Mouse (Mus musculus): ENCODE measurements around the gene Ywhaq. TPM values are rescaled to one million over a fixed set of nuclear protein-coding genes. Genes with fewer than 3 reads are reported as not detected.

The Ywhaq gene
- 287 TPM for polyA plus RNA-seq (2017; shearing (Covaris generic))

DNA sequence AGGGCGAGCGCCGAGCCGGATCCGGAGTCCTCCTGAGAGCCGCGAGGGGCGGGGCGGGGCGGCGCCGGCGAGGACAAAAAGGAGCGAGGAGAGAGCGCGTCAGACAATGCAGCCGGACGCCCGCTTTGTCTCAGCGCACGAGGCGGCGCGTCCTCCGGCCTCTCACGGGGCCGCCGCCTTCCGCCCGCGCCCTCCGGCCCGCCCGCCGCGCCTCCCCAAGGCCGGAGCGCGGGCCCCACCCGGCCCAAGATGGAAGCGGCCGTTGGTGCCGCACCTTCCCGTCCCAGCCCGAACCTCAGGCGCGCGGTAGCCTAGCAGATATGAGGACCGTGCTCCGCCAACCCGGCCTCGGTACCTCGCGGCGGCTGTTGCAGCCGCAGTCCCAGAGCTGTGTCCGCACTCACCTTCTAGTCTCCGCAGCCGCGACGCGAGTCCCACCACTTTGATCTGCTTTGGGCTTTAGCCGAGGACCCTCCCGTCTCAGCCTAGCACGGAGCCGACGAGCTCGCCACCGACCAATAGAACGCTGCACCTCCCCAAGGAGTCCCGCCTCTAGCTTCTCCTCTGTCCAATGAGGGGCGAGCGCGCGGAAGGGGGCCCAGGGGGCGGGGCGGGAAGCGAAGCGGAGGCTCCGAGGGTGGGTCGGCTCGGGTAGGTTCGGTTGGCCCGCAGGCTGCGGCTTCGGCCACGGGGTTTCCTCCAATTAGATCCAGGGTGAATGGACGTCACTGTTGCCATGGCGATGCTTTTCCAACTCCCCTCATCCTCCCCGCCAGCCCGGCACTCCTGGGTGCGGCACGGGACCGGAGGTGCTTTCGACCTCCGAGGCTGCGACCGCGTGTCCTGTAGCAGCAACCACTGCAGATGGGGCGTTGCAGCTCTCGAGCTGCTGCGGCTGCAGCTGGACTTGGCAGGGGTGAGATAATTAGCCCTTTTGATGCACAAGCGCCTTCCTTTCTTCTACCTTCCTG is at the start of gene Ywhaq:
Gene Ywhaq (minus strand): TSS at position 538 of the 971 bp plus-strand sequence.

DNA sequence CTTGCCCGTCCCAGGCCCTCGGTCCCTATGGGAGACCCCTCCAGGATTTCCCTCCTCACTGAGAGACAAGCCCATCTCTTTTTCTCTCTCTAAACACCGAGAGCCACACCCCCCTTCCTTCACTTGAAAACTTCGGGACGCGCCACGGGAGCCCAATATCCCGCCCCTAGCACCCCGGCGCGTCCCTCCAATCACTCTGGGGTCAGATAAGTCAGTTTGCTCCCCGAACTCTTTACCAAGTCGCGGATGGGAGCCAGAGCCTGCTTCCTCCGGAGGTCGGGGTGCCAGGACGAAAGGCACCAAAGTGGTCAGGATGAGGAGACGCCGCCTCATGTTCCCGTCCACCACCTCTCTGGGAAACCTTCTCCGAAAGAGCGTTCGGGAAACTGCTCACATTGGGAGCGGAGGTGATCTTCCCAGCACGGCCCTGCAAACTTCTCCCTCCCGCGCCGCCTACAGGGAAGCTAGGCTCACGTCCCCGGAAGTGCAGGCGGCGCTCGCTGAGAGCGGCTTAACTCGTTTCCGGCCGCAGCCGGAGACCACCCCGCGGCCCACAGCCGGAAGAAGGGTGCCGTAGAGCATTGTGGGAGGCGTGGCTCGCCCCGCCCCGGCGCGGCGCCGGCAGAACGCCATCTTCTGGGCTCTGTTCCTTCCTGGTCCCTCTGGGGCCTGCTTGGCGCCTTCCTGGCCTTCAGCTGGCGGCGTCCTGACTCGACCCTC is 44.2 kb downstream of the Ywhaq start, which contains the start of gene Adam17:
Gene Adam17 (minus strand): TSS at position 533 of the 720 bp plus-strand sequence.

Other genes with a start within 250 kb of the Ywhaq start
- gene Cpsf3, start 132.2 kb downstream of the Ywhaq start, polyA plus RNA-seq (2017; shearing (Covaris generic)), result 160 TPM
- 125 TPM for gene Itgb1bp1, start 131.4 kb downstream of the Ywhaq start, polyA plus RNA-seq (2017; shearing (Covaris generic))
- 51.6 TPM for gene Iah1, start 101.2 kb downstream of the Ywhaq start, polyA plus RNA-seq (2017; shearing (Covaris generic))
- gene Adam17, start 44.0 kb downstream of the Ywhaq start, polyA plus RNA-seq (2017; shearing (Covaris generic)), result 77.0 TPM